Mouse (Mus musculus): ENCODE measurements at regions not wholly inside any gene's neighbourhood (a gene's known extent, or its start where the extent isn't known, plus 50 kb on each side); places are given as distances from the start of the nearest gene placed in this dataset.

- TF ChIP-seq POLR2A (IDR thresholded peaks at IDR 0.05; ENCODE audit: control insufficient read depth, low read depth, low read length) (no peak), CTCF (IDR thresholded peaks at IDR 0.05; ENCODE audit: control insufficient read depth, insufficient read depth, insufficient replicate concordance, low read depth, low read length) (no peak)
Observed at GRCm38 (mm10) chr7:69981301-69981700, 385.2 kb downstream of the Nr2f2 start.
